Mouse (Mus musculus) left cerebral cortex, adult 11 months (tissue): ENCODE measurements around the gene Apol10a.
A peak's percentile ranks its signal among the peaks of the same experiment; 100 is the strongest.
"Not testable (repeated sequence)": the region's sequence is repeated elsewhere in the genome, so short reads cannot be mapped to it uniquely, and the experiment has no call there.

Source experiments
- DNase-seq: peaks from one replicate; pipeline ENCODE4 v3.0.0; 2022; ENCODE audit warnings: low spot score

The Apol10a gene

DNA sequence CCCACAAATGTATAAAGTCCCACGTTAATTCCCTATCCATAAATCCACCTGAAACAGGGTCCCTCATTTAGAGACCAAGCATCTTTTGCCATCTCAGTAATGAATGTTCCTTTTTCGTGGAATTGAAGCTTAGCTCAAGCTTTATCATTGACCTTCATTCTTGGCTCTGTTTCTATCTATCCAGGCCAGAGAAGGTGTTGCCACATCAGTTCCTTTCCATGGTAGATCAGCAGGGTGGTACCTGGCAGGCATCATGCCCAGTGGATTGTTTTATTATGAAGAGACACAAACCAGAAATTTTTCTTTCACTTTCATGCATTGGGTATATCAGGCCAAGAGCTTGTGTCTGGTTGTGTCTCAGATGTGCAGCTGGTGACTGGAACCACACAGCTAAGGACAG, at the start of gene Apol10a:
Apol10a (plus strand) TSS at position 355 of the 400 bp plus-strand sequence.
- DNase-seq: not testable (repeated sequence)

DNA sequence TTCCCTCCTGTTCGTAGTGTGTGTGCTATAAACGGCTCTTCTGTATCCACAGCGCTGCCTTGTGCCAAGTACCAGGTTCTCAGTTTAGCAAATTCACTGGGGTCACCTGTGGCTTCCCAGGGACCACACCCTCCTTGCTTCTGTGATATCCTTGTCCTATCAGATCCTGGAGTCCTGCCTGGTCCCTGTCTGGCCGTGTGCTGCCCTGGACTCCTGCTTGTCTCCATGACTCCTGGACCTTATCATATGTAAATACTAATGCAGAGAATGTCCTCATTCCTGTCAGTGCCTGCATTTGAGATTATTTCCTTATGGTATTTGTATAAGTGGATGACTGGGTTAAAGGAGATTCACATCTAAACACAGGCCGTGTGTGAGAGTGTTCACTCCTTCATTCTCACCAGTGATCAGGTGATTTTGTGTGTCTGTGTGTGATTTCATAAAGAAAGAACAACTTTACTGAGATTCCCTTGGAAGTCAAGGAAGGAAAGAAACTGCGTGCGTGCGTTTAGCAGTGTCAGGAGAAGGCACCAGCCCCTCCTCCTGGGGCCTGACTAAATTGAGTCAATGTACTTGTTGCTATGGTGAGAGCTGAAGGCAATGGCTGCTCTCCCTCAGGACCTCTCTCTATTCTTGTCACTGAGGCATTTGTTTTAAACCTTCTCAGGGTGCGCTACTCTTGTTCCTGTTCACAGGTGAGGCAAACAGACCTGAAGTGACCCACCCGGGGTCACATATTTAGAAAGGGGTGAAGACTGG, 48.0 kb upstream of the Apol10a start:
- DNase-seq: not testable (repeated sequence)

DNA sequence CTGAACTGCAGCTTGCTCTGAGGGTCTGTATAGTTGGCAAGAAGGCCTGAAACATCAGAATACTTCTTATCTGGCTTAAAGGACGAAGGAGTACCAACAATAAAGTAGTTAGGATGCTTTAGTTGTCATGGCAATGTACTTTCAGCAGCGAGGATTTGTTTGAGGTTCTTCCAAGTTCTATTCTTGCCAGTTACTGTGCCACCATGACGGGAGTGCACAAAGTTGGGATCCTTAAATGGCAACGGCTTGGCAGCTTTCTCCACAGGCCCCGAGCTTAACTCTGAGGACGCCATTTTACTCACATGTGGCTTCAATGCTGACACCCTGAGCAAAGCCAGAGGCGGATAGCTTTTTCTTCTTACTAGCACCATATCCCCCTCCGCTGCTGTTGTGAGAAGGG, 32.1 kb upstream of the Apol10a start:
- DNase-seq: peak; percentile 11

DNA sequence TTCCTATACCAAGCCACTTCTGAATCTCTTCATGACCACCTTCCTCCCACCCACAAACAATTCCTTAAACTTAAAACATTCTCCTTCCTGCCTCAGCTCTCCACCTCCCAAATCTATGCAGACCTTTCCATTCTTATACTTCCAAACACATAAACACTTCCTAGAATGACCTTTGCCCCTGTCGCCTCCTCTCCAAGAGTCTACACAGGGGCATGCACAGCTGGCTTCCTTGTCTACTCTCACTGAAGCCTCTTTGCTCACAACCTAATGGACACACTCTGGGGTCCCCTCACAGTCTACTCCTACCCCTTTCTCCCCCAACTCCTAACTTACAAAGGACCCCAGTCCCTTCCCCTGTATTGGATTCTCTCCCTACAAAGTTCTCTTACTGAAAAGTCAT, 31.2 kb upstream of the Apol10a start:
- DNase-seq: not testable (repeated sequence)

DNA sequence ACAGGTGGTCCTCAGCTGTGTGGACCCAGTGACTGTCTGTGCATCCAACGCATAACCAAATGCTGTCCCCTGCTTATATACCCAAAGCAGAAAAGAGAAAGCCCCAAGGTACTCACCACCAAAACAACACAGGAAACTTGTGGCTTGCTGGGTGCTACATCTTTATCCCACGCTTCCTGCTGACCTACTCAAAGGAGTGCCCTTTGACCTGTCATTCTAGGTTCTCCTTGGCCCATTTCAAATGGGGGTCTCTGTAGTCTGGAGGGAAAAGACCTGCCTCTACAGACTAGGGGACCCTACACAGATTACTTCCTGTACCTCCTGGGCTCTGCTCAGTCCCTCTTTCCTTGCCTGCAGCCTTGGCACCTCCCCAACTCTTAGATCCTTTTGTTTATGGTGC, 29.5 kb upstream of the Apol10a start, which contains the start of gene Apol7b:
Apol7b (minus strand) TSS at position 101 of the 400 bp plus-strand sequence.
- not testable (repeated sequence) for DNase-seq

DNA sequence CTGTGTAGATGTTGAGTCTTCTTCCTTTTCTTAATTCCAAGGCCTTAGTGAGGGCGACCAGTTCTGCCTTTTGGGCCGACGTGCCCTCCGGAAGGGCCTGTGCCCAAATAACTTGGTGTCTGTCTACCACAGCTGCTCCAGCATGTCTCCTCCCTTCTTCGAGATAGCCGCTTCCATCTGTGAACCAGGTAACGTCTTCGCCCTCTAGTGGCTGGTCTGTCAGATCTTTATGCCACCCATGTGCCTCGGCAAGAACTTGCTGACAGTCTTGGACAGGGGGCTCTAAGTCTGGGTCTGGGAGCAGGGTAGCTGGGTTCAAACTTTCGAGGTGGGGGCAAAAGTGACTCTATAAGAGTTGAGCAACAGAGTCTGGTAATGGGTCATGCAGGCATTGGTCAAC, 26.9 kb upstream of the Apol10a start:
- DNase-seq: not testable (repeated sequence)

DNA sequence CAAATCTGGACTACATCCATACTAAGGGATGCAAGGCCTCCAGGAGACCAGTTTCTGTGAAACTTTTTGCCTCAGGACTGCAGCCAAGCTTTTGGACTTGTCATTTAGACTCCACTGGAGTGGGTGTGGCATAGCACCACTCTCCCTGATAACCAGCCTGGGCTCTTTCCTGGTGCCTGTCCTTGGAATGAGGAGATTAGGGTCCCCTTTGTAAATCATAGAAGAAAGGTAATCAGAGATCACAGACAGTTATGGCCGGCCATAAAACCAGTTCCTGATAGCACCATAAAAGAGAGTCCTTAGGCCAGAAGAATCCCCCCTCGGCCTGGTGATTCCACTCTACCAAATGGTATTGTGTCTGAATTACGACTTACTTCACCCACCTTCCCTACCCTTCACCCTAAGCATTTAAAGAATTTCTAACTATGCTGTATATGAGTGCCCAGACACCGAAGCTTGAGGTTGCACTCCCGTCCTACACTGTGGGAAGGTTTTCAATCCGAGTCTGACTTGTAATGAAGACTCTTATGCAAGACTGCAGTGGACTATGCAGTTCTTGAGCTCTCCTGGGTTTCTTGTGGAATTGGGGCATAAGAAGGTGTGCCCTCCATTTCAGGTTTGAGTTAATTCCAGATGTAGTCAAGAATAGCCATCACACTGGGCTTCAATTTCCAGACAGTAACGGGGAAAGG, 2.0 kb upstream of the Apol10a start:
- DNase-seq: not testable (repeated sequence)

DNA sequence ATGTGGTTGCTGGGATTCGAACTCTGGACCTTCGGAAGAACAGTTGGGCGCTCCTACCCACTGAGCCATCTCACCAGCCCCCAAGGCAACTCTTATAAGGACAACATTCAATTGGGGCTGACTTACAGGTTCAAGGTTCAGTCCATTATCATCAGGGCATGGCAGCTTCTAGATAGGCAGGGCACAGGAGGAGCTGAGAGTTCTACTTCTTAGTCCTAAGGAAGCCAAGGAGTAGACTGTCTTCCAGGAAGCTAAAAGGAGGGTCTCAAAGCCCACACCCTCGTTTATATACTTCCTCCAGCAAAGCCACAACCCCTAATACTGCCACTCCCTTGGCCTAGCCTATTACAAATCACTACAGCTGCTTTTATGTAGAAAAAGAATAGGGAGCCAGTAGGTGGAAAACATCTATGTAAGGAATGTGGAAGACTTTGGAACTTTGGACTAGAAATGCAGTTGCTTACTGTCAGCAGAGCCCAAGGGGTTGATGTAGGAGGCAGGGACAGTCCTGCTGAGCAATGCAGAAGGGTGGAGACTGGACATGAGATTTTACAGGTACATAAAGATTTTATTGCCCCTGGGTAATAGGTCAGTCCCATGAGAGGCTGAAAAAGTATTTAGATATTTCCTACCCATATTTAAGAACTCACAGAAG, 5.4 kb downstream of the Apol10a start:
- DNase-seq: no peak

DNA sequence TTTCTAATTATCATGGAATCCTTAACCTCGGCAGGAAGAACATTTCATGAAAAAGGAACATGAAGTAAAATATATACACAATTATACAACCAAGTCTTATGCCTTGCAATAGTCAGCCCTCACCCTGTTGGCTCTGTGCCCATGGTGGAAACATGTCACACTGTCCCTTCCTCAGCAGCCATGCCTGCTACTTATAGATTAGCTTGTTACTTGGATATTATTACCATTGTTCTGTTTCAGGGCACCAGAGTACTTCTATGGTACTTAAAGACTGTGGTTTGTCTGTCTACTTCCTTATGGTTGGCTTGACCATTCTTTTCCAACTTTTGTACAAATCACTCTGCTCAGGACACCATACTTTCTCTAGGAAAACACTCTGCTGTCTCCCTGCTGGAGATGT, 16.3 kb downstream of the Apol10a start:
- not testable (repeated sequence) for DNase-seq

DNA sequence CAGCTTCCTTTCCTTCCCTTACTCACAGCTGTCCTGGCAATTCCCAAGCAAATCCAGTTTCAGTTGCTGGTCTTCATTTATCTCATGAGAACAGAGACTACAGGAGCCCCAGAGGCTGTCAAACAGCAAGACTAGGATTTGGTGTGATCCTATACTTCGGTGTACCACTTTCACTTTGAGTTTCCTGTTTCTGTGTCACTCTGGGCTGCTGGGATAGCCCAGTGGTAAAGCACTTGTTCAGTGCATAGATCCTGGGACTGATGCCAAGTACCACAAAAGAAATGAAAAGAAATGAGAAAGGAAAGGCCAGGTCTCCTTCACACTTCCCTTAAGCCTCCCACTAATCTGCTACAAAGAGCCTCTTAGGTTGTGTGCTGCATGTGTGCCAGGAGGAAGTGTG, 17.8 kb downstream of the Apol10a start:
- not testable (repeated sequence) for DNase-seq

DNA sequence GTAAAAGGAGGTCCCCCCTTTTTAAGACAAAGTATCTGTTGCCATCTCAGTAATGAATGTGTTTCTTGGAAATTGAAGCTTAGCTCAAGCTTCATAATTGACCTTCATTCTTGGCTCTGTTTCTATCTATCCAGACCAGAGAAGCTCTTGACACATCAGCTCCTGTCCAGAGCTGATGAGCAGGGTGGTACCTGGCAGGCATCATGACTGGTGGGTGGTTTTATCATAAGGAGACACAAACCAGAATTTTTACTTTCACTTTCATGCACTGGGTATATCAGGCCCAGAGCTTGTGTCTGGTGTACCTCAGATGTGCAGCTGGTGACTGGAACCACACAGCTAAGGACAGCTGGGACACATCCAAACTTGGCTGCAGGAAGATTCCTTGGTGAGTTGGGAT, 31.1 kb downstream of the Apol10a start, which contains the start of gene Apol11a:
Apol11a (plus strand) TSS at position 306 of the 400 bp plus-strand sequence.
- not testable (repeated sequence) for DNase-seq

DNA sequence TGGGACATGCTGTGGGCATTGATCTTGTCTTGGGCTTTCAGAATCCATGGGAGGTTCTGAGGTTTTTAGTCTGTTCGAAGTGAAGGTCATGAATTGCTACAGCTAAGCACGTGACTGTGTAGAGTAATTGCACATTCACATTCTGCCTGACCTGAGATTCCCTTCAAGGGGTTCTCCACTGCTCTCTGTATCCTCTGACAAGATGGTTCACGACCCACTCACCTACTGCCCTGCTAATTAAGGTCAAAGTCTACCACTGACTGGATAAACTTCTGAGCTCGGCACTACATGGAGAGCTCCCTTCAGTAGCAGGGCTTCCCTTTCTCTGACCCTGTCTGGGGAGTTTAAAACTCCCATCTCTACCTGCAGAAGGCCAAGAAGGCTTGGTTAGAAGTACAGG, 43.7 kb downstream of the Apol10a start:
- DNase-seq: not testable (repeated sequence)

DNA sequence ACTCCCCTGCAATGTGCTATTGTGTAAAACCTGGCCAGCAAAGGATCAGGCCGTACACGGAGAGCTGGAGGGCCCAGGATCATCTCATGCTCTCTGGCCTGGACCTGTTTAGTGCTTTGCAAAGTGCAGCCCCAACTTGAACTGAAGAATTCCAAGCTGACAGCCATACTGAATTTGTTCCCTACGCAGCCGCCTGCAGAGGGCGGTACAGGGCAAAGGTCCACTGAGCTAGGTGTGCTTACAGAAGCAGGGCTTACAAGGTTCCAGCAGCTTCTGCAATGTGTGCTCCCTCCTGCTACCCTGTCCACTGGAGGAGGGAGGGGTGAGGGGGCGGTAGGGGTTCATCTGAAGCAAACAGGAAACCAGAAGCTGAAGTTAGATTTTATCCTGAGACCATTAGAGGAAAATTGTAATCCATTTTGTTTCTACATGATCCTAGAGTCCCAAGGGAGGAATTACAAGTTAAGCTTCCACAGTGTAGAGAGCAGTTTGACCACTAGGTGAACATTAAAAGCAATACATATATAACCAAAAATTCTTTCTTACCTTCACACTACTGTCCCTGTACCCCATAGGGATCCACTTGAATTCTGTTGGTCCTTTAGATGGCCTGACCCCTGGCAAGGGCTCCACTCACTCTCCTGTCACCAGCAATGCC, 46.5 kb downstream of the Apol10a start:
- not testable (repeated sequence) for DNase-seq

DNA sequence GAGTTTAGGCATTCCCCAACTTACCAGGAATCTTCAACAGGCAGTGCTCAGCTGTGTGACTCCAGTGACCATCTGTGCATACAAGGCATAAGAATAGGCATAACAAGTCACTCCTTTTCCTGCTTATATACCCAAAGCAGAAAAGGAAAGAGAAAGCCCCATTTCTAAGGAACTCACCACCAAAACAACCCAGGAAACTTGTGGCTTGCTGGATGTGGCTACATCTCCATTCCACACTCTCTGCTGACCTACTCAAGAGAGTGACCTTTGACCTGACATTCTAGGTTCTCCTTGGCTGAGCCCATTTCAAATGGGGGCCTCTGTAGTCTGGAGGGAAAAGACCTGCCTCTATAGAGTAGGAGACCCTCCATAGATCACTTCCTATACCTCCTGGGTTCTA, 56.4 kb downstream of the Apol10a start, which contains the start of gene Apol7c:
Apol7c (minus strand) TSS at position 101 of the 400 bp plus-strand sequence.
- no peak for DNase-seq

DNA sequence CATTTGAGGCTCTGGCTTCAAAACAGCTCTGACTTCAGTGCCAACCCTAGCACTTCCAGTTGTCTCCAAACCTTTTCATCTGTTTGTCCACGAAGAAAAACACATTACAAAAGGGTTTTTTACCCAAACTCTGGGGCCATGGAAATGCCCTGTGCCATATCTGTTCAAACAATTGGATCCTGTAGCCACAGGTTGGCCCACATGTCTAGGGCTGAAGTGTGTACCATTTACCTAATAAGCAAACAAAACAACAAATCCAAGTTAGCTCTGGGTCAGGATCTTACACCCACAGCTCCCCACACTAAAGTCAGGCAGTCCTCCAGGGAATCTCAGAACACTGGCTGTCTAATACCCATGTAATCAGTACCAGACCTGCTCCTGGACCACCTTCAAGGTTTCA, 62.4 kb downstream of the Apol10a start:
- DNase-seq: not testable (repeated sequence)
